Mouse (Mus musculus) brain, embryonic 14.5 days (tissue): ENCODE results near the gene Acbd6.

Experiments
- CTCF ChIP-seq: fragments of 200-500 bp; IDR thresholded peaks from 2 replicates; pipeline ENCODE4 v1.5.1; 2012; ENCODE audit warnings: inconsistent platforms, mild to moderate bottlenecking, moderate library complexity, borderline replicate concordance; ENCODE audit not compliant: insufficient read depth, insufficient read length; ENCODE audit errors: extremely low read depth
- POLR2A ChIP-seq: fragments of 200-500 bp; IDR thresholded peaks from 2 replicates; pipeline ENCODE4 v1.6.1; 2012; ENCODE audit warnings: mild to moderate bottlenecking, inconsistent platforms, borderline replicate concordance; ENCODE audit not compliant: poor library complexity, insufficient read depth, insufficient read length, severe bottlenecking; ENCODE audit errors: extremely low read depth

GRCm38 (mm10) chr1:155557642-155558011 lies 293 bp upstream of the Acbd6 start:
- no peak for TF ChIP-seq POLR2A
- no peak for TF ChIP-seq CTCF
